Mouse (Mus musculus): Measurements from ENCODE around the gene Gpr137.

DNA sequence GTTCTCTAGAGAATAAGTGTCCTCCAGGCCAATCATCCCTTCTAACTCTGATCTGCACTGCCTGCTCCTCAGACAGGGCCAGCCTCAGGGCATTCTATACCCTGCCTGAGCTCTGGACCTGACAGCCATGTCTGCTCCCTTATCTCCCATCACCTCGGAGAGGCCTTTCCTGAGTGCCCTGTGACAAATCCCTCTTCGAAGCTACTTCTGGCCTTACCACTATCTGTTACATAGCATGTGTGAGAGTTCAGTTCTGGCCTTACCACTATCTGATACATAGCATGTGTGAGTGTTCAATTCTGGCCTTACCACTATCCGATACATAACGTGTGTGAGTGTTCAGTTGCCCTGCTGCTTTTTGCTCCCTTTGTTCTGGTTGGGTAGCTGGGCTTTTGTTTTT lies 27.0 kb downstream of the Gpr137 start:
- TF ChIP-seq CTCF (IDR thresholded peaks at IDR 0.05; ENCODE audit: insufficient read depth, low read depth, low read length) (no peak), POLR2A (IDR thresholded peaks at IDR 0.05; ENCODE audit: insufficient read depth, low read depth, low read length) (no peak)

All from olfactory bulb, adult 2 months (tissue).